Mouse (Mus musculus) kidney, postnatal 25 days (tissue): ENCODE data around the gene Rnf185.

Experiments used
- DNase-seq, 2 experiments: peaks; one replicate each; pipeline ENCODE4 v3.0.0; 2021; ENCODE audit warnings: mixed read lengths in 2 of 2

The Rnf185 gene

GRCm38 (mm10) chr11:3392526-3392925 is 59.6 kb downstream of the Rnf185 start:
- DNase-seq, result peak in 1 of 2 experiments; percentile 58

DNA sequence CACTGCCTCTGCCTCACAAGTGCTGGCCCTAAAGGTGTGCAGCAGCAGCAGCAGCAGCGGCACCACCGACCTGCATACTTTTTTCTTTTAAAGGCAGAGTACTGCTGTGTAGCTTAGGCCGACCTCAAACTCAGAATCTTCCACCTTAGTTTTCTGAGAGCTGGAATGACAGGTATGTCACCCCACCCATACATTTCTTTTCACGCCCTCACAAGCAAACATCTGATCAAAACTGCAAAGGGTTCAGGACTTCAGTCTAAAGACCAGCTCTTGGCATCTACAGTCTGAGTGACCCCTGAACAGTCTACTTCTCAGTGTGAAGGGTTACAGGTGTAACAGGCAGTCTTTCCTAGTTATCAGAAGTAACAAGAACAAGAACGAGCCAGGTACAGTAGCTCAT is 61.4 kb downstream of the Rnf185 start:
- DNase-seq, result no peak

DNA sequence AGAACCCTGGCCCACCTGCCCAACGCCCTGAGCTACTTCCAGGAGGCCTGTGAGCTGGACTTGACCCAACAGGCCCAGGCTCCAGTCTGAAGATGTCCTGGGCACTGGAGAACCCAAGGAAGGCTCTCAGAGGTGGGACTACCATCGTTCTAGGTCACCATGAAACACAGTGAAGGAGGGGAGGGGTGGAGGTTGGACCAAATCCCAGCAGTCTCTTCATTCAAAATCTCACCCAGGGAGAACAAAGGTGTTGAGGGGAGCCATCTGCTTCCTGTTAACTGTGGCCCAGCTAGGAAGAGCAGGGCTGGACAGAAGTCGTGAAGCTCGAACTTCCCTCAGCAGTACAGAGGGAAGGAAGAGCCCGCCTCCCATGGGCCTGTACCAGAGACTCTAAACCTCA is 62.2 kb downstream of the Rnf185 start:
- DNase-seq, result no peak

- DNase-seq, result no peak
These were observed 64.5 kb downstream of the Rnf185 start for GRCm38 (mm10) chr11:3387482-3388196.

- DNase-seq, result peak; percentile 86 to 91
These were observed 65.2 kb downstream of the Rnf185 start for GRCm38 (mm10) chr11:3386941-3387368.

DNA sequence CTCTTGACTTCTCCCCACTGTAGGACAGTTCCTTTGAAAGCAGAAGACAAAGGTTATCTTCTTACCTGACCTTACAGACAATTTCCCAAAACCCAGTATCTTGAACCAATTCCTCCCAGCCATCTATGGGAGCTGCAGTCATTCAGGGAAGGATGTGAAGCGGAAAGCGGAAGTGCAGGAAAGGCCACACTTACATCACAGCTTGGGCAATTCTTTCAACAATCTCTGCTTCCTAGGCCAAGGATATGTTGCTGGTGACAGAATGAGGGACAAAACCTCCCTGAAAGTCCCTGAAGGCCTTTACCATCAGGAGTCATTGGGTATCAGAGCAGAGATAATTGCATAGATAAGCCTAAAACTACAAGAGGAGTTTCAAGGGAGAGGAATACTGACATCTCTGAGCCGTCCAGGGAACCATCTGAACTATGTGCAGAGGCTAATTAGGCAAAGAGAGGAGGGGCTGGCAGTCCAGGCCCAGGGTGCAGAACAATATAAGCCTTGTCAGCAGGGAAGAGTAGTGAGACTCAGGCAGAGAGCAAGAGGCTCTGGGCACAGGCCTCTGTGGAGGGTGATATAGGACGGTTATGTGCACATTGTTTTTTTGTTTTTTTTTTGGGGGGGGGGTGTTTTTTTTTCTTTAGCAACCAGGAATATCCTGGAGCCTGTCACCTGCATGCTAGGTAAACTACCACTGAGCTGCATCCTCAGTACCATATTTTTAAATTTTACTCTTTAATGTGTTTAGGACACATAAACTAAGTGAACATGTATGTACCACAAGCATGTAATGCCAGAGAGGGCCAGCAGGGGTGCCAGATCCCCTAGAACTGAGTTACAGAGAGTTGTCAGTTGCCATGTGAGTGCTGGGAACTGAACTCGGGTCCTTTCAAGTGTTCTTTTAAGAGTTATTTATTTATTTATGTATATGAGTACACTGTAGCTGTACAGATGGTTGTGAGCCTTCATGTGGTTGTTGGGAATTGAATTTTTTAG is 69.3 kb downstream of the Rnf185 start:
- DNase-seq, result peak in 1 of 2 experiments; percentile 20

GRCm38 (mm10) chr11:3381148-3381814 is 70.9 kb downstream of the Rnf185 start:
- no peak for DNase-seq

DNA sequence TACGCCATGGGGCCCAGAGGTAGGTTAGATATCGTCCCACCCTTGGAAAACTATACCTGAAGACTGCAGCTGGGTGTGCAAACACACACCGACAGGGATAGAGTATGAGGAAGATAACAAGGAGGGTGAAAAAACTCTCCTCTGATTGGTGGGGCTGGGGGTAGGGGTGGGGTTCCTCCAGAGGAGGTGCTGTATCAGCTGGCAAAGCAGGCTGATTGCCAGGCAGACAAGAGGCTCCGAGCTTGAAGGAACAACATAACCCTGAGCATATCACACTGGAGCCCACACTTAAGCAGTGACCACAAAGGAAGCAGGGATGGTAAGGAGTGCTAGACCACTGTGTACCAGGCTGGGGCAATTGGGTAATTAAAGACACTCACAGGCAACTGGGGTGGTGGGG is 72.7 kb downstream of the Rnf185 start:
- DNase-seq, result no peak

DNA sequence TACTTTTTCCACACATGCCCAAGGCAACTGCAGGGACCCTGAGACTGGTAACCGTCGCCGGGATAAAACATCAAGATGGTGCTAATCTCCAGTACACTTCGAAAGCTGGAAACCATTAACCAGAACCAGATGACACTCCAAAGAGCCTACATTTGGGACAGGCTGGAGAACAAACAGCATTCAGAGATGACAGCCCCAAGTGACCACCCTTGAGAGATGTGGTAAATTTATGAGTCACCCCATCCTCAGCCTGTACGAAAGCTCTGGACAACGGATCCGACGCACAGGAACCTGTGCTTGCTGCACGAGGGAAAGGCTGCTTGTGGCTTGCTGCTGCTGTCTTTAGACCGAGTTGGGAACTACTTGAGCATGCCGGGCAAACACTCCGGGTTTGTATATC is 77.4 kb downstream of the Rnf185 start:
- no peak for DNase-seq

DNA sequence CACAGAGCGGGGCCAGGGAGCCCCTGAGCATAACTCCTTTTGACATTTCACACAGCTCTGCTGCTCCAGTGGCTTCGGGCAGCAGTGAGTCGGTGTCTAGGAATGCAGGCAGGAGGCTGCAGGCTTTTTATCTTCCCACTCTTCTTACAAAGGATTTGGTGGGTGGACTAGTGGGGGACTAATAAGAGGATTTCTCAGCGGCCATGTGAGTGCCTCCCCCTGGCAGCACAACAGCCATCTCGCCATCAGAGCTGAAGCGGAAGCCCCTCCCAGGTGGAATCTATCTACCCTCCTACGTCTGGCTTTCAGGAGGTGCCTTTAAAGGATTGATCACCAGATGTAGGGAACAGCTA is 77.9 kb downstream of the Rnf185 start:
- DNase-seq, result no peak

GRCm38 (mm10) chr11:3373591-3374292 is 78.4 kb downstream of the Rnf185 start:
- DNase-seq, result peak in 1 of 2 experiments; percentile 29

GRCm38 (mm10) chr11:3371599-3372295 is 80.4 kb downstream of the Rnf185 start:
- no peak for DNase-seq

DNA sequence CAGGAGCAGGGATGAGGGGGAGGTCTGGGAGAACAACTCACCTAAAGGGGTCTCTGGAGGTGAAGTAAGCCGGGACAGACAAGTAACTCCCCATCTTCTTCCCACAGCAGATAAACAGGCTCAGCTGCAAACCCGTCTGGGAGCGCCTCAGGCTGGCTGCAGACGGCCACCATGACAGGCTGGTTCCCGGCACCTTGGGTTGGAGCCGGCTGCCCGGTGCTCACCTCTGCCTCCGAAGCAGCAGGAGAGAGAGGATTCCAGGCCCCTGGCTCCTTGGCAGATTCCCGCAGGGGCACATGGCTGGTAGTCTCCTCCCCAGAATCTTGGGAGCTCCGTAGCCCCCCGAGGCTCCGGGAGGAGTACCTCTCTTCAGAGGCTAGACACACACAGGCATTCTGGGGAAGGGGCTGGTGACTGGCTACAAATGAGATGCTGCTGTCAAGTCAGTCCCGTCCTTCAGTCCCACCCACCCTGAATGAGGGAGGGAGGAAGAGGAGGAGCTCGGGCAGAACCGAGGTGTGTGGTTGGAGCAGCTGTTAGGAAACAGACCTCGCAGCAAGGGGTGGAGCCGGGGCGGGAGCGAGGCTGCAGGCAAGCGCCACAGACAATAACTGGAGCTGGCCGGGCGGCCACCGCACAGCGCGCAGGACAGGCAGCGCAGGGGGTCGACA is 81.1 kb downstream of the Rnf185 start:
- peak; percentile 83 to 91 for DNase-seq

DNA sequence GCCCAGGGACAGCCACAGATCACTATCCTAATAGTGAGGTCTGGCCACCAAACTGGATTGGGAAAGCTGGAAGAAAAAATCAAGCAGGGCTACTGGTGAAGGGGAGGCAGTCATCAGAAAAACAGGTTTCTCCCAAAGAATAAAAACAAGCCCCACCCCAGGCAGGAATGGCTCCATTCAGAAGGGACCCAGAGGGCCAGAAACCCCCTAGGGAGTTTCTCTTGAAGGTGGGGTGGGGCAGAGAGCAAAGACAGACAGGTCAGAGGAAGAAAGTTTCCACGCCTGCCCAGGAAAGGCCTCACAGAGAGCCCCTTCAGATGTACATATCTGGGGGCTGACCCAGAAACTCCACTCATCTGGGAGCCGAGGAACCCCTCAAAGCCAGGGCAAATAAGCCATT is 82.0 kb downstream of the Rnf185 start:
- no peak for DNase-seq

DNA sequence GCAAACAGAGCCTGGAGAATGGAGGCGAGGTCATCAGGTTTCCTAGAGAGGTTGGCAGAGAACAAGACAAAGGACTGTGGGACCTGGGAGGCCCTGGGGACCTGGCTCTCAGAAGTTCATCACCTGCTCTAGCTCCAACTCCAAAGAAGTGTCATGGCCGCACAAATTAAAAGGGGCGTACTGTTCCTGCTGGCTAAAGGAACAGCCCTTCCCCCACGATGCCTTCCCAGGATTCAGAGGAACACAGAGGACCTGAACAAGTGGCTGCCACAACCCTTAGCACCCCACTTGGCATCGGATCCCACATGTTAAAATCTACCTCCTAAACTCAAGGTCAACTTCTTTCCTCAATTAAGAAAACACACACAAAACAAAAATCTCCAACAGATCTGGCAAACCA is 82.7 kb downstream of the Rnf185 start:
- no peak for DNase-seq

GRCm38 (mm10) chr11:3368983-3369382 is 83.2 kb downstream of the Rnf185 start:
- no peak for DNase-seq

DNA sequence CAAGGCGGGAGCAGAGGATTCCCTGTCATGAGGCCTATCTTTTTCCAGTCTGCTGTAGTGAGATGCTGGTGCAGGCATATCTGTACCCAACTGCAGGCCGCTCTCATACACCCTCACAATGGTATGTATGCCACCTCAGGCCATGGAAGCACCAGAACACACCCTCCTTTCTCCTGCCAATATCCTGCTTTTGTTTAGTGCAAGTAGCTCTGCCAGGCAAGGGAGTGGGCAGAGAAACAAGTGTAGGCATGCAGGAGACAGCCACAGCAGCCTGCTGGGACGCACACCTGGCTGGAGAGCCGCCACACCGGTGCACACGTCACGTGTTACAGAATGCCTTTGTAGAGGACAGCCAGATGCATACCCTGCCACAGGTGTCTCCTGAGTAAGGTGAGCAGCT is 85.8 kb downstream of the Rnf185 start:
- DNase-seq, result no peak
